Mouse (Mus musculus): Measurements from ENCODE around the gene Ckap2. TPM values are rescaled to one million over a fixed set of nuclear protein-coding genes. Genes with fewer than 3 reads are reported as not detected.

The Ckap2 gene
- polyA plus RNA-seq, 1 experiment from 2014 or later, result 38.4 TPM

- Histone ChIP-seq H3K4me1 (peaks cover 13% of the 10 kb centered on the region), H3K27ac (replicated peaks) (peak within 1 kb of the TSS; percentile 98), H3K36me3 (no peaks in the 10 kb centered on the region), H3K4me2 (replicated peaks) (peak within 1 kb of the TSS; percentile 58), H3K9ac (peak within 1 kb of the TSS; percentile 91), H3K4me3 (replicated peaks) (peak within 1 kb of the TSS; percentile 83), H3K9me3 (replicated peaks) (no peaks in the 10 kb centered on the region), H3K27me3 (no peaks in the 10 kb centered on the region)
- ATAC-seq (ENCODE audit: insufficient number of reproducible peaks, low FRiP score, low TSS enrichment, low read depth), result peak; percentile 94
- under 1% methylated on average over 73 of the region's 73 CpGs for WGBS
These were observed 7.2 kb upstream of the Ckap2 start, which contains the start of gene Vps36 for GRCm38 (mm10) chr8:22192660-22193431. Gene Vps36, plus strand, starts transcription at chr8:22192809.

- no peaks in the 10 kb centered on the region for H3K27me3 ChIP-seq
- peak overlapping the region; percentile 89 for H3K4me3 ChIP-seq (replicated peaks)
- H3K4me1 ChIP-seq, result peaks cover 18% of the 10 kb centered on the region
- peak overlapping the region; percentile 69 for H3K9ac ChIP-seq
- H3K27ac ChIP-seq (replicated peaks), result no peak overlapping the region
- H3K4me2 ChIP-seq (replicated peaks), result peak overlapping the region; percentile 71
- no peaks in the 10 kb centered on the region for H3K36me3 ChIP-seq
- no peak for ATAC-seq (ENCODE audit: insufficient number of reproducible peaks, low FRiP score, low TSS enrichment, low read depth)
- WGBS, result 1% methylated on average over 3 of the region's 3 CpGs
- no peaks in the 10 kb centered on the region for H3K9me3 ChIP-seq (replicated peaks)
These were observed 735 bp downstream of the Ckap2 start for GRCm38 (mm10) chr8:22184884-22185283.

- H3K36me3 ChIP-seq, result peaks cover 36% of the 10 kb centered on the region
- no peak overlapping the region for H3K27ac ChIP-seq (replicated peaks)
- no peak overlapping the region for H3K4me2 ChIP-seq (replicated peaks)
- no peaks in the 10 kb centered on the region for H3K4me1 ChIP-seq
- H3K4me3 ChIP-seq (replicated peaks), result no peak overlapping the region
- 0 out of 2 replicates have a peak, but pooled peaks cover 5% of the 10 kb centered on the region for H3K9me3 ChIP-seq (replicated peaks)
- no peak overlapping the region for H3K9ac ChIP-seq
- WGBS, result 95% methylated on average over 7 of the region's 7 CpGs
- no peak for ATAC-seq (ENCODE audit: insufficient number of reproducible peaks, low FRiP score, low TSS enrichment, low read depth)
- H3K27me3 ChIP-seq, result no peaks in the 10 kb centered on the region
These were observed 9.7 kb downstream of the Ckap2 start for GRCm38 (mm10) chr8:22175966-22176365.

- Histone ChIP-seq H3K9me3 (replicated peaks) (no peaks in the 10 kb centered on the region), H3K4me2 (replicated peaks) (no peak overlapping the region), H3K27me3 (no peaks in the 10 kb centered on the region), H3K27ac (replicated peaks) (no peak overlapping the region), H3K4me1 (peaks cover 6% of the 10 kb centered on the region; the same call in 1 of the 2 replicates), H3K4me3 (replicated peaks) (no peak overlapping the region), H3K36me3 (peaks cover 21% of the 10 kb centered on the region), H3K9ac (no peak overlapping the region)
- ATAC-seq (ENCODE audit: insufficient number of reproducible peaks, low FRiP score, low TSS enrichment, low read depth), result no peak
- WGBS, result 90% methylated on average over 5 of the region's 5 CpGs
These were observed 16.5 kb downstream of the Ckap2 start for GRCm38 (mm10) chr8:22169167-22169566.

- ATAC-seq (ENCODE audit: insufficient number of reproducible peaks, low FRiP score, low TSS enrichment, low read depth), result peak; percentile 96
- Histone ChIP-seq H3K9ac (peak within 1 kb of the TSS; percentile 28), H3K36me3 (peaks cover 18% of the 10 kb centered on the region), H3K4me2 (replicated peaks) (peak within 1 kb of the TSS; percentile 56), H3K27ac (replicated peaks) (peak within 1 kb of the TSS; percentile 58), H3K27me3 (no peaks in the 10 kb centered on the region), H3K4me3 (replicated peaks) (peak within 1 kb of the TSS; percentile 57), H3K9me3 (replicated peaks) (no peaks in the 10 kb centered on the region), H3K4me1 (peaks cover 6% of the 10 kb centered on the region; the same call in 1 of the 2 replicates)
- WGBS, result under 1% methylated on average over 41 of the region's 43 CpGs
These were observed 19.5 kb downstream of the Ckap2 start, which contains the start of gene Nek3 for GRCm38 (mm10) chr8:22166080-22166603. Gene Nek3, minus strand, starts transcription at chr8:22166435.

GRCm38 (mm10) chr8:22165251-22166079 is 20.2 kb downstream of the Ckap2 start:
- no peaks in the 10 kb centered on the region for H3K27me3 ChIP-seq
- peak overlapping the region; percentile 28 for H3K9ac ChIP-seq
- ATAC-seq (ENCODE audit: insufficient number of reproducible peaks, low FRiP score, low TSS enrichment, low read depth), result peak; percentile 29; the same call in 1 of the 2 replicates
- H3K36me3 ChIP-seq, result peaks cover 13% of the 10 kb centered on the region
- H3K9me3 ChIP-seq (replicated peaks), result no peaks in the 10 kb centered on the region
- peak overlapping the region; percentile 58 for H3K27ac ChIP-seq (replicated peaks)
- WGBS, result 55% methylated on average over 10 of the region's 10 CpGs
- peak overlapping the region; percentile 57 for H3K4me3 ChIP-seq (replicated peaks)
- peaks cover 6% of the 10 kb centered on the region; the same call in 1 of the 2 replicates for H3K4me1 ChIP-seq
- peak overlapping the region; percentile 56 for H3K4me2 ChIP-seq (replicated peaks)

GRCm38 (mm10) chr8:22164431-22164830 is 21.2 kb downstream of the Ckap2 start:
- ATAC-seq (ENCODE audit: insufficient number of reproducible peaks, low FRiP score, low TSS enrichment, low read depth), result no peak
- Histone ChIP-seq H3K4me1 (peaks cover 6% of the 10 kb centered on the region; the same call in 1 of the 2 replicates), H3K27me3 (no peaks in the 10 kb centered on the region), H3K4me3 (replicated peaks) (no peak overlapping the region), H3K4me2 (replicated peaks) (no peak overlapping the region), H3K27ac (replicated peaks) (no peak overlapping the region), H3K36me3 (peaks cover 17% of the 10 kb centered on the region), H3K9me3 (replicated peaks) (no peaks in the 10 kb centered on the region), H3K9ac (no peak overlapping the region)
- WGBS, result 79% methylated on average over 10 of the region's 10 CpGs

GRCm38 (mm10) chr8:22162206-22162605 is 23.4 kb downstream of the Ckap2 start:
- Histone ChIP-seq H3K4me3 (replicated peaks) (no peak overlapping the region), H3K4me2 (replicated peaks) (no peak overlapping the region), H3K9ac (no peak overlapping the region), H3K27me3 (no peaks in the 10 kb centered on the region), H3K27ac (replicated peaks) (no peak overlapping the region), H3K9me3 (replicated peaks) (no peaks in the 10 kb centered on the region), H3K36me3 (peaks cover 12% of the 10 kb centered on the region), H3K4me1 (peaks cover 6% of the 10 kb centered on the region; the same call in 1 of the 2 replicates)
- ATAC-seq (ENCODE audit: insufficient number of reproducible peaks, low FRiP score, low TSS enrichment, low read depth), result no peak
- WGBS, result 79% methylated on average over 8 of the region's 8 CpGs

- Histone ChIP-seq H3K4me1 (no peaks in the 10 kb centered on the region), H3K27me3 (no peaks in the 10 kb centered on the region), H3K9ac (no peak overlapping the region), H3K9me3 (replicated peaks) (no peaks in the 10 kb centered on the region), H3K27ac (replicated peaks) (no peak overlapping the region), H3K36me3 (no peaks in the 10 kb centered on the region), H3K4me2 (replicated peaks) (no peak overlapping the region), H3K4me3 (replicated peaks) (no peak overlapping the region)
- WGBS, result 72% methylated on average over 3 of the region's 3 CpGs
- ATAC-seq (ENCODE audit: insufficient number of reproducible peaks, low FRiP score, low TSS enrichment, low read depth), result no peak
These were observed 35.3 kb downstream of the Ckap2 start for GRCm38 (mm10) chr8:22150345-22150663.

GRCm38 (mm10) chr8:22149643-22150344 is 35.8 kb downstream of the Ckap2 start:
- H3K9ac ChIP-seq, result no peak overlapping the region
- no peak overlapping the region for H3K4me2 ChIP-seq (replicated peaks)
- H3K27me3 ChIP-seq, result no peaks in the 10 kb centered on the region
- H3K27ac ChIP-seq (replicated peaks), result no peak overlapping the region
- no peak for ATAC-seq (ENCODE audit: insufficient number of reproducible peaks, low FRiP score, low TSS enrichment, low read depth)
- no peaks in the 10 kb centered on the region for H3K36me3 ChIP-seq
- no peaks in the 10 kb centered on the region for H3K4me1 ChIP-seq
- H3K9me3 ChIP-seq (replicated peaks), result no peaks in the 10 kb centered on the region
- no peak overlapping the region for H3K4me3 ChIP-seq (replicated peaks)
- WGBS, result 88% methylated on average over 11 of the region's 11 CpGs
